Mouse (Mus musculus): Measurements from ENCODE around the gene Unc5c. TPM values are rescaled to one million over a fixed set of nuclear protein-coding genes. Genes with fewer than 3 reads are reported as not detected.

Unc5c gene
- polyA plus RNA-seq, 1 experiment: 6.0 TPM

DNA sequence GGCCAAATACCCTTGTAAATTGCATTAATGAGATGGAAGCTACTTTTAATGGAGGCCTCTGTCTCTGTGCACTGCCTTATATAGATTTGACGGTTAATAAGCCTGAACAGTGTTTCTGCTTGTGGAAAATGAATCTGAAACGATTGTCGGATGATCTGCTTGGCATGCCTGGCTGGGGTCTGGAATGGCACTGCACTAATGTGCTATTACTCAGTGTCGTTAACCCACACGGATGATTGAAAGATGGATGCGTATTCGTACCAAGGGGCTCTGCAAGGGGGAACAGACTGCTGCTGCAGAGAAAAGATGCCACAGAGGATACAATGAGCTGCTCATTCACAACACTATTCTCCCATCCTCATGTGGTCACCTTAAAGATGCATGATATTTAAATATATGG, 75.7 kb downstream of the Unc5c start:
- Histone ChIP-seq H3ac (ENCODE audit: control insufficient read depth, insufficient read length, low read depth) (no peak overlapping the region), H3K36me3 (ENCODE audit: control insufficient read depth, insufficient read depth) (no peaks in the 10 kb centered on the region)
- TF ChIP-seq MYOD1 (IDR thresholded peaks at IDR 0.05; ENCODE audit: control insufficient read depth, insufficient read length, low read depth) (no peak), USF1 (IDR thresholded peaks at IDR 0.05; ENCODE audit: low read depth) (no peak), FOSL1 (IDR thresholded peaks at IDR 0.05; ENCODE audit: insufficient read depth, low read length, poor library complexity, severe bottlenecking) (no peak), MAX (IDR thresholded peaks at IDR 0.05) (no peak), CTCF (IDR thresholded peaks at IDR 0.05; ENCODE audit: control insufficient read depth, insufficient read depth, insufficient read length) (no peak), CEBPB (IDR thresholded peaks at IDR 0.05; ENCODE audit: low read depth) (no peak), MYOG (IDR thresholded peaks at IDR 0.05; ENCODE audit: control insufficient read depth, extremely low read depth, insufficient read length) (no peak)

DNA sequence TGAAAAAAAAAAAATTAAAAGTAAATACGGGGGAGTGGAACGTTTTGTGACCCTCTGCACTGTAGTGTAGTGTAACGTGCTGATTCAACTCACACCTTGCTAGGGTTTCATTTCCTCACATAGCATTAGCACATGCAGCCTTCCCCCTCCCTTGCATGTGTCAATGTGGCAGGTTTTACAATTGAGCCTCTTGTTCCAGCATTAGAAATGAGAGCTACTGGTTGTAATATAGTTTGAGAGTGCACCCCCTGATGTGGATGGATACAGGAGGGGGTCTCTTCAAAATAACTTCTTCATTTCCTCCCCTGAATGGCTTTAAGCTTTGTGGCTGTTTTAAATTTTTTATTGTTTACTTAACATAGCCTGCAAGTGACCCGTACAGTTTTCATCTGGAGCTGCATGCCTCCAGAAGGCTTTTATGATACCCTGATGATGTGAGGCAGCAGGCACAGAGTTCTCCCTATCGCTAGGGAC, 82.4 kb downstream of the Unc5c start:
- TF ChIP-seq MAX (IDR thresholded peaks at IDR 0.05): no peak
- no peak for TF ChIP-seq FOSL1 (IDR thresholded peaks at IDR 0.05; ENCODE audit: insufficient read depth, low read length, poor library complexity, severe bottlenecking)
- no peak for TF ChIP-seq MYOG (IDR thresholded peaks at IDR 0.05; ENCODE audit: control insufficient read depth, extremely low read depth, insufficient read length)
- no peak for TF ChIP-seq CTCF (IDR thresholded peaks at IDR 0.05; ENCODE audit: control insufficient read depth, insufficient read depth, insufficient read length)
- no peak for TF ChIP-seq CEBPB (IDR thresholded peaks at IDR 0.05; ENCODE audit: low read depth)
- TF ChIP-seq USF1 (IDR thresholded peaks at IDR 0.05; ENCODE audit: low read depth): no peak
- no peak for TF ChIP-seq MYOD1 (IDR thresholded peaks at IDR 0.05; ENCODE audit: control insufficient read depth, insufficient read length, low read depth)
- H3ac ChIP-seq (ENCODE audit: control insufficient read depth, insufficient read length, low read depth): no peak overlapping the region
- no peaks in the 10 kb centered on the region for H3K36me3 ChIP-seq (ENCODE audit: control insufficient read depth, insufficient read depth)
- no peaks in the 10 kb centered on the region for H3K27me3 ChIP-seq (ENCODE audit: control insufficient read depth, insufficient read depth, insufficient read length)
- no peaks in the 10 kb centered on the region for H3K79me2 ChIP-seq (ENCODE audit: control insufficient read depth, insufficient read depth)
- H3K4me3 ChIP-seq (ENCODE audit: insufficient read depth, poor library complexity, severe bottlenecking): no peak overlapping the region
- no peaks in the 10 kb centered on the region for H3K79me3 ChIP-seq (ENCODE audit: low read depth)

More for the DNA sequence above, 75.7 kb downstream of the Unc5c start:
- Histone ChIP-seq H3K79me3 (ENCODE audit: low read depth) (no peaks in the 10 kb centered on the region), H3K4me3 (ENCODE audit: insufficient read depth, poor library complexity, severe bottlenecking) (no peak overlapping the region), H3K79me2 (ENCODE audit: control insufficient read depth, insufficient read depth) (no peaks in the 10 kb centered on the region), H3K27me3 (ENCODE audit: control insufficient read depth, insufficient read depth, insufficient read length) (no peaks in the 10 kb centered on the region)

DNA sequence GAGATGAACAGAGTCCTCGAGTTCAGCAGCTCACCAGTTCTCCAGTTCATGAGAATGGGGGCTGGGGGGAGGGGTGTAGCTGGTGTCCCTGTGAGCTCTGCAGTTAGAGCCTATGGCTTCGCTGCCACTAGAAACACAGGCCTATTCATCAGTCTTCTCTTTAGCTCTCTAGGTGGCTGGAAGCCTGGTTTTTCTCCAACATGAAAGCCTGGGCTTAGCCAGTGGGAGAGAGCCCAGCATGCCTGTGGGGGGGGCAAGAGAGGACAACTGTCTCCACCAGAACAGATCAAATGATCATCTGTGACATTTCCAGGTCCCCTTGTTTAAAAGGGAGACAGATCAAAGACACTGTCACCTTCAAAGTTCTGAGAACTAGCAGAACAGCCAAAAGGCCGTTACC, 84.6 kb downstream of the Unc5c start:
- no peaks in the 10 kb centered on the region for H3K79me2 ChIP-seq (ENCODE audit: control insufficient read depth, insufficient read depth)
- TF ChIP-seq USF1 (IDR thresholded peaks at IDR 0.05; ENCODE audit: low read depth) (no peak), MYOG (IDR thresholded peaks at IDR 0.05; ENCODE audit: control insufficient read depth, extremely low read depth, insufficient read length) (no peak), MYOD1 (IDR thresholded peaks at IDR 0.05; ENCODE audit: control insufficient read depth, insufficient read length, low read depth) (no peak), MAX (IDR thresholded peaks at IDR 0.05) (no peak), CEBPB (IDR thresholded peaks at IDR 0.05; ENCODE audit: low read depth) (no peak), CTCF (IDR thresholded peaks at IDR 0.05; ENCODE audit: control insufficient read depth, insufficient read depth, insufficient read length) (no peak), FOSL1 (IDR thresholded peaks at IDR 0.05; ENCODE audit: insufficient read depth, low read length, poor library complexity, severe bottlenecking) (no peak)
- H3ac ChIP-seq (ENCODE audit: control insufficient read depth, insufficient read length, low read depth): no peak overlapping the region
- no peaks in the 10 kb centered on the region for H3K79me3 ChIP-seq (ENCODE audit: low read depth)
- H3K36me3 ChIP-seq (ENCODE audit: control insufficient read depth, insufficient read depth): no peaks in the 10 kb centered on the region
- no peak overlapping the region for H3K4me3 ChIP-seq (ENCODE audit: insufficient read depth, poor library complexity, severe bottlenecking)
- no peaks in the 10 kb centered on the region for H3K27me3 ChIP-seq (ENCODE audit: control insufficient read depth, insufficient read depth, insufficient read length)

DNA sequence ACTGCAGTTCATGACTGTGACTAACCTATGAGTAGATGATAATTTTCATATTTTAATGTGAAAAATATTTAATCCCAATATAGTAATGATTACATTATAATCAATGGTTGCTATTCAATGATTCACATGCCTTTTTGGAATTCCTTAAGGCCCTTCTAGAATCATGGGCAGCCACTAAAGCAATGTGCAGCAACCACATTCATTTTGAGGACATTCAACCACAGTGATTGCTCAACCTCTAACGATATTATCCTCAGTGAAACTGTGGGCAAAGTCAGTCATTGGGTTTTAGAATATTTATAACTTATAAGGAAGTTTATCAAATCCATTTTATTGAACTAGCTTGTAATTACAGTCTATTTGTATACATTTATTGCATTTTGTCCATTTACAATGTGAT, 87.9 kb downstream of the Unc5c start:
- Histone ChIP-seq H3ac (ENCODE audit: control insufficient read depth, insufficient read length, low read depth) (no peak overlapping the region), H3K27me3 (ENCODE audit: control insufficient read depth, insufficient read depth, insufficient read length) (no peaks in the 10 kb centered on the region), H3K4me3 (ENCODE audit: insufficient read depth, poor library complexity, severe bottlenecking) (no peak overlapping the region), H3K79me2 (ENCODE audit: control insufficient read depth, insufficient read depth) (no peaks in the 10 kb centered on the region), H3K36me3 (ENCODE audit: control insufficient read depth, insufficient read depth) (no peaks in the 10 kb centered on the region), H3K79me3 (ENCODE audit: low read depth) (no peaks in the 10 kb centered on the region)
- TF ChIP-seq MAX (IDR thresholded peaks at IDR 0.05) (no peak), CTCF (IDR thresholded peaks at IDR 0.05; ENCODE audit: control insufficient read depth, insufficient read depth, insufficient read length) (no peak), MYOD1 (IDR thresholded peaks at IDR 0.05; ENCODE audit: control insufficient read depth, insufficient read length, low read depth) (no peak), CEBPB (IDR thresholded peaks at IDR 0.05; ENCODE audit: low read depth) (no peak), MYOG (IDR thresholded peaks at IDR 0.05; ENCODE audit: control insufficient read depth, extremely low read depth, insufficient read length) (no peak), USF1 (IDR thresholded peaks at IDR 0.05; ENCODE audit: low read depth) (no peak), FOSL1 (IDR thresholded peaks at IDR 0.05; ENCODE audit: insufficient read depth, low read length, poor library complexity, severe bottlenecking) (no peak)

DNA sequence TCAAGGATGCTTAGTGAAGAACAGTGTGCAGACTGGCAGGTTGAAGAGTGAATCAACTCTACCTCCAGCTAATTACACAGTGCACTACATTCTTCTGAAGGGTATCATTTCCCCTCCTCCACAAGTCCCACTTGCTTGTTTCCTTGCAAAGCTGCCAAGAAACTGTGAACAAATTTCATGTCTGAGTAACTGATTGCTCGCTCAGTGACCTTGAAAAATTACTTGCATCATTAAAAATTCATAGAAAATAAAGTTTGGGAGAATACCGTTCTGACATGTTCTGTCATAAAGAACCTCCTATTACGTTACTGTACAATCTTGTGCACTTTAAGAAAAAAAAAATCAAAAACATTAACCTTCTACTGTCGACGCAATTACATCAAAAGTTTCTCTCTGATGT, 92.1 kb downstream of the Unc5c start:
- TF ChIP-seq FOSL1 (IDR thresholded peaks at IDR 0.05; ENCODE audit: insufficient read depth, low read length, poor library complexity, severe bottlenecking): no peak
- TF ChIP-seq CTCF (IDR thresholded peaks at IDR 0.05; ENCODE audit: control insufficient read depth, insufficient read depth, insufficient read length): no peak
- no peak for TF ChIP-seq MAX (IDR thresholded peaks at IDR 0.05)
- no peak for TF ChIP-seq CEBPB (IDR thresholded peaks at IDR 0.05; ENCODE audit: low read depth)
- TF ChIP-seq MYOG (IDR thresholded peaks at IDR 0.05; ENCODE audit: control insufficient read depth, extremely low read depth, insufficient read length): no peak
- no peak for TF ChIP-seq USF1 (IDR thresholded peaks at IDR 0.05; ENCODE audit: low read depth)
- no peak for TF ChIP-seq MYOD1 (IDR thresholded peaks at IDR 0.05; ENCODE audit: control insufficient read depth, insufficient read length, low read depth)
- Histone ChIP-seq H3K27me3 (ENCODE audit: control insufficient read depth, insufficient read depth, insufficient read length) (no peaks in the 10 kb centered on the region), H3K79me3 (ENCODE audit: low read depth) (no peaks in the 10 kb centered on the region), H3K36me3 (ENCODE audit: control insufficient read depth, insufficient read depth) (no peaks in the 10 kb centered on the region), H3K79me2 (ENCODE audit: control insufficient read depth, insufficient read depth) (no peaks in the 10 kb centered on the region), H3K4me3 (ENCODE audit: insufficient read depth, poor library complexity, severe bottlenecking) (no peak overlapping the region), H3ac (ENCODE audit: control insufficient read depth, insufficient read length, low read depth) (no peak overlapping the region)

Data from C2C12 (cell line).